Mouse (Mus musculus) monocyte, adult 5-6 weeks (primary cell): ENCODE data around the gene Ccdc114. TPM values are rescaled to one million over a fixed set of nuclear protein-coding genes. Genes with fewer than 3 reads are reported as not detected.

Experiments
- ATAC-seq: fragments of 153-309, 156-312 bp; replicated peaks from 2 replicates; pipeline ENCODE4 v1.8.0; 2017; ENCODE audit warnings: mild to moderate bottlenecking; ENCODE audit not compliant: low TSS enrichment, insufficient number of reproducible peaks, severe bottlenecking, poor library complexity, low FRiP score
- total RNA-seq: library from RNA; stranded (forward); fragments of 200-1000, 200-491, 200-594 nt; gene quantifications from 3 replicates; pipeline ENCODE4 v1.2.3, GENCODE M21; 2017

Gene Ccdc114
- total RNA-seq, 1 experiment from 2014 or later: 2.9 TPM

- ATAC-seq: no peak
Measured at GRCm38 (mm10) chr7:45949061-45949460, 25.2 kb downstream of the Ccdc114 start.

GRCm38 (mm10) chr7:45956611-45957010 is 32.7 kb downstream of the Ccdc114 start:
- no peak for ATAC-seq

- ATAC-seq: no peak
Measured at GRCm38 (mm10) chr7:45971831-45972723, 48.2 kb downstream of the Ccdc114 start.

- no peak for ATAC-seq
Measured at GRCm38 (mm10) chr7:45973271-45973687, 49.4 kb downstream of the Ccdc114 start.

GRCm38 (mm10) chr7:45974103-45974502 is 50.2 kb downstream of the Ccdc114 start:
- ATAC-seq: no peak

GRCm38 (mm10) chr7:45974512-45974911 is 50.6 kb downstream of the Ccdc114 start:
- ATAC-seq: no peak

GRCm38 (mm10) chr7:45981612-45982011 is 57.7 kb downstream of the Ccdc114 start:
- ATAC-seq: no peak

GRCm38 (mm10) chr7:45986893-45987292 is 63.0 kb downstream of the Ccdc114 start:
- no peak for ATAC-seq

GRCm38 (mm10) chr7:45988344-45988743 is 64.5 kb downstream of the Ccdc114 start:
- ATAC-seq: no peak

GRCm38 (mm10) chr7:45992470-45992869 is 68.6 kb downstream of the Ccdc114 start:
- ATAC-seq: no peak

Other genes with a start within 250 kb of the Ccdc114 start
- gene Ntn5, start 240.1 kb upstream of the Ccdc114 start, total RNA-seq: not detected in 3 replicates
- gene Sec1, start 229.7 kb upstream of the Ccdc114 start, total RNA-seq: not detected in 3 replicates
- not detected in 3 replicates for gene Car11, start 224.2 kb upstream of the Ccdc114 start, total RNA-seq
- 4.3 to 13.1 TPM (median 4.5 TPM) in 3 replicates for gene Dbp, start 219.0 kb upstream of the Ccdc114 start, total RNA-seq
- gene Rpl18, start 208.6 kb upstream of the Ccdc114 start, total RNA-seq: 966 to 1,078 TPM (median 1,028 TPM) in 3 replicates
- gene Sphk2, start 206.1 kb upstream of the Ccdc114 start, total RNA-seq: 11.0 to 15.9 TPM (median 11.5 TPM) in 3 replicates
- gene Fam83e, start 202.9 kb upstream of the Ccdc114 start, total RNA-seq: 0.78 to 1.4 TPM in 2 of 3 replicates, not detected in the other
- not detected in 3 replicates for gene Spaca4, start 198.3 kb upstream of the Ccdc114 start, total RNA-seq
- gene Lmtk3, start 140.3 kb upstream of the Ccdc114 start, total RNA-seq: not detected in 3 replicates
- gene Sult2b1, start 139.4 kb upstream of the Ccdc114 start, total RNA-seq: 1.3 to 7.5 TPM in 2 of 3 replicates, not detected in the other
- 59.2 to 78.0 TPM (median 72.7 TPM) in 3 replicates for gene Cyth2, start 109.5 kb upstream of the Ccdc114 start, total RNA-seq
- gene Kcnj14, start 99.3 kb upstream of the Ccdc114 start, total RNA-seq: 0.19 TPM in 1 of 3 replicates, not detected in the others
- gene Grwd1, start 93.1 kb upstream of the Ccdc114 start, total RNA-seq: 5.8 to 8.7 TPM (median 6.7 TPM) in 3 replicates
- gene Kdelr1, start 51.3 kb upstream of the Ccdc114 start, total RNA-seq: 28.7 to 45.8 TPM (median 45.2 TPM) in 3 replicates
- 0.10 TPM in 1 of 3 replicates, not detected in the others for gene Grin2d, start 45.7 kb upstream of the Ccdc114 start, total RNA-seq
- not detected in 3 replicates for gene Syngr4, start 27.4 kb upstream of the Ccdc114 start, total RNA-seq
- gene Tmem143, start 27.1 kb upstream of the Ccdc114 start, total RNA-seq: 4.4 to 5.6 TPM (median 4.4 TPM) in 3 replicates
- gene Emp3, start 2.7 kb upstream of the Ccdc114 start, total RNA-seq: 293 to 405 TPM (median 376 TPM) in 3 replicates
- gene Abcc6, start 106.2 kb downstream of the Ccdc114 start, total RNA-seq: not detected in 3 replicates
- gene Nomo1, start 109.6 kb downstream of the Ccdc114 start, total RNA-seq: 14.2 to 34.6 TPM (median 17.8 TPM) in 3 replicates
- not detected in 3 replicates for gene Kcnj11, start 176.7 kb downstream of the Ccdc114 start, total RNA-seq